Mouse (Mus musculus) spleen, adult 18-20 months (tissue): ENCODE measurements at regions not wholly inside any gene's neighbourhood (a gene's known extent, or its start where the extent isn't known, plus 50 kb on each side); places are given as distances from the start of the nearest gene placed in this dataset.
A peak's percentile ranks its signal among the peaks of the same experiment; 100 is the strongest.

Experiments used
- DNase-seq, 2 experiments: peaks; one replicate each; pipeline ENCODE4 v3.0.0; 2022; ENCODE audit warnings: mixed read lengths in 2 of 2

DNA sequence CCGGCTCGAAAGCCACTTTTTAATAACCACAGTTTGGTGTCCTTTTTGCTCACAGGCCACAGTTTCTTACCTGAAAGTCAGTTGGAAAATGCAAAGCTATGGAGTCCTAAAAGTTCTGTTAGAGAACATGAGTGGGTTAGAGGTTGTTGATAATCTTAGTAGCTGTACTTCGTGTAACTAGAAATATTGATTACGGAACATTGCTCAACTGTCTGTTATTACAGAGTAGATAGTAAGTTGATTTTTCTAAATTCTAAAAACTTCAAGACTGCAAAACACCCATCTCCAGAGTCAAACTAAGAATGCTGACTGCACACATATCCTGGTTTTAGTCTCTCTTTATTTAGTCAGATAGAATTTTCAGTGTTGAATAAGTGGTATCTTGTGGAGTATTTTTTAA, 111.0 kb downstream of the Slc38a4 start:
- no peak for DNase-seq

DNA sequence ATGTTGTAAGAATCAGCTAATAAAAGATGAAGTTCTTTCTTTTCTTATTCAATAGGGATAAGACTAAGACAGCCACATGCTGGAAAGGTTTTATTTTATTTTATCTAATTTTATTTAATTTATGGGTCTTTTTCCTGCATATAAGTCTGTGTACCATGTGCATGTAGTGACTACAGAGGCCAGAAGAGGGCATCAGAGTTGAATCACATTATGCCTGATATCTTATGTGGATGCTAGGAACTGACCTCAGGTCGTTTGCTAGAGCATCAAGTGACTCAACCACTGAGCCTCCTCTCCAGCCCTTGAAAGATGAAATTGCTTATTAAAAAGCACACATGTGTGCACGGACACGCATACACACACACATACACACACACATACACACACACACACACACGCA, 113.1 kb downstream of the Slc38a4 start:
- no peak for DNase-seq

DNA sequence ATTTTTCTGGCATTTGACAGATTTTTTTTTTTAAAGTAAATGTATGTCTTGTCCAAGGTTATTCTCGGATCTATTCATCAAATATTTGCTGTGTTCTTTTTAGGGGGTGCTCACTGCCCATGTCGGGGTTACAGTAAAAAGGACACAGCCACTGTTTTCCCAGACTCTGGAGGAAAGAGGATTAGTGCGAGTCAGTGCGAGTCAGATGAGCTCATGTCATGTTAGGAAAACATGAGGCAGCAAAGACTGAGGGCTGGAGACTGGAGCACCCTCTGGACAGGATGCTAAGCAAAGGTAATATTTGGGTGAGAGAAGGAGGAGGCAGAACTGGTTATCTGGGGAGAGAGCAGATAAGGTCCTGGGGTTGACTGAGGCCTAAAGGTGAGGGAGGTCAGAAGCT, 117.3 kb downstream of the Slc38a4 start:
- DNase-seq = no peak

DNA sequence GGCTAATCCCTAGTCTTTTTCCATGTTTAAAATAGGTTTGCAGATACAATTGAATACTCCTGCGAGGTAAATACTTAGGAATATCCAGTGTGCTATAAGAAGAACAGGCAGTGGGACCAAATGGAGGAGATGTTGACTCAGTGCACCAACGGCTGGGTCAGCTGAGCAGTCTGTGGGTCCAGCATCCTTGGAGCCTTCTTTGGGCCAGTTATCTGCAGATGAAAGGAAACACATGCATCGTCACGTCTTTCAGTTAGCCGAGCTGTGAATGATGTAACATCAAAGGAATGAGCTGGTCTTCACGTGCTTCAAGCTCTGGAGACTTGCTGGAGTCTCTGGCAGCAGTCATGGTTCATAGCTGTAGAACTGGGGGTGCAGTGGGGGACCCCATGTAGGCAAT, 118.1 kb downstream of the Slc38a4 start:
- DNase-seq = no peak

DNA sequence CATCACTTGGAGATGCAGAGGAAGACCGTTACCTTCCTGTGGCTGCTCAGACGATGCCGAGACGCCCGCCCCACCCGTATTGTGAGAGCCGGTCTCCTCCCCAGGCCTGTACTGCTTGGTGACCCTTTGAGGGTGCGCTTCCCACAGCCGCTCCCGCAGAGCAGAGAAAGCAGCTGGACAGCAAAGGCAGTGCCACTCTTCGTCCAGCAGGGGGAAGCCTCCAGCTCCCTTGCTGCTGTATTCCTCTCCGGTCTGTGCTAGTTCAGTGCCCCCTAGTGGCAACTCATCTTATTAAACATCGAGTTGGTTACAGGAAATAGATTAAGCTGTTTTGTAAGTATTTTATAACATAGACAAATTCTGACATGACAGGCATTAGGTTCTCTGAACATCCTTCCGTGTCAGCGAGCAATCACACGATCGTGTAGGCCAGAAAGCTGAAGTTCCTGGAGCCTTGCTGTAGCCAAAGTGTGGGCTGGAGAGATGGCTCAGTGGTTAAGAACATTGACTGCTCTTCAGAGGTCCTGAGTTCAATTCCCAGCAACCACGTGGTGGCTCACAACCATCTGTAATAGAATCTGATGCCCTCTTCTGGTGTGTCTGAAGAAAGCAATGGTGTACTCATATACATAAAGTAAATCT, 118.9 kb downstream of the Slc38a4 start:
- peak; percentile 59 to 74 for DNase-seq

DNA sequence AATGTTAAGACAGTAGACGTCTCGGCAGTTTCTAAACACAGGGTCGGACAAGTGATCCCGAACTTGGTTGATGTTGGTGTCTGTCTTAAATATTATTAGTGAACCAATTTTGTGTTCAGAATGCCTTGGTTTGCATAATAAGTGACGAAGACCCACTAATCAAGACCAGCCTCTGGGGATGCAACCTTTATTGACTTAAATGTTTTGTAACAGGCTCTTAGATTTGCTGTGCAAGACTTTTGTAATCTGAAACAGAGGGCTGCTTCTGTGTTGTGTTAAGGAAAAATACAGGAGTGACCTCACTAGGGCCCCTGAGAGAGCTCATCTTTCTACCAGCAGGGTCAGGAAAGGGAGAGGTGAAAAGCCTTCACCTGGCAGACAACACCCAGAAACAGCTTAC, 119.5 kb downstream of the Slc38a4 start:
- no peak for DNase-seq

DNA sequence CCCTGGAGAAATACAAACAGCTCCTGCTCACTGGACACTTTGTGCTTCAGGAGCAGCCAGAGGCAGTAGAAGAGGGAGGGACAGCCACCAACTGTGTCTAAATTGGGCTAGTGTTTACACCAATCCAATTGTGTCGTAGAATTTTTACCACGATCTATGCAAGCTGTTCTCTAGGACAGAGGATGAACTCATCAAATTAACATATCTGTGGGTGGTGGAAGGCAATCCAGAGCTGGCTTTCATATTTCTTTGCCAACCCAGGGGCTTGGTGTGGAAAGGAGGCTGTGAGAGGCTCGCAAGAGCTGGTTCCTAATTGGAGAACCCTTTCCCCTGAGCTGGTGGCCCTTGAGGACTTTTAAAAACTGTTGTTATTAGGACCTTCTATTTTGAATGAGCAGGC, 122.3 kb downstream of the Slc38a4 start:
- DNase-seq = no peak

DNA sequence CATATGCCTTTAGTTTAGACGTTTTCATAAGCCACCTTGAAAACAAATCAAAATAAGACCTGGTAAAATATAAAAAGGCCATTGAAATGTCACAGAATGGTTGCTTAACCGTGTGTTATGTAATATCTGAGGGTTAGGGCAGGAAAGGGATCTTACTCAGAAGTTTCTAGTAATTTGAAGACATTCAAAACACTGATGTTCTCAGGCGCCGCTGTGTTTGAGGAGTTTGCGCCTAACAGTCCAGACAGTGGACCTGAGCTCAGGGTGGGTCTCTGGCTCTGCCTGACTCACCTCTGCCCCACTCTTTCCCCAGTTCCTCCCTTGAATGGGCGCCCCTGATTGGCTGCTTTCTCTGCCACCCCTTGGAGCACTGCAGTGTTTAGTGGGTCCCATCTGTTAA, 125.2 kb downstream of the Slc38a4 start:
- no peak for DNase-seq

DNA sequence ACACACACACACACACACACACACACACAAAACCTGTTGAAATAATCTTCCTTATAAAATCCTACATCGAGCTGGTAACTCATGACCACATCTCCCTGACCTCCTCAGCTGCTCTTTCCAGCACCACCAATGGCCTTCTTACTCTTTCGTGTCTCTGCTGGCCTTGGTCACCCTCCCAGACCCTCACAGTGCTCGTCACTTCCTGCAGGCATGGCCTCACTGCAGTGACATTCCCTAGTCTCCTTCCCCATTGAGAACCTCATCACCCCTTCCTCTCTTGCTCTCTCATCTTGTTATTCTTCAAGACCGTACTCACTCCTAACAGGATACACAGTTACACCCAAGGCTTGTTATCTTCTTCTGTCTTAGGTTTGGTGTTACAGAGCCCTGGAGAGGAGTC, 126.0 kb downstream of the Slc38a4 start:
- no peak for DNase-seq

DNA sequence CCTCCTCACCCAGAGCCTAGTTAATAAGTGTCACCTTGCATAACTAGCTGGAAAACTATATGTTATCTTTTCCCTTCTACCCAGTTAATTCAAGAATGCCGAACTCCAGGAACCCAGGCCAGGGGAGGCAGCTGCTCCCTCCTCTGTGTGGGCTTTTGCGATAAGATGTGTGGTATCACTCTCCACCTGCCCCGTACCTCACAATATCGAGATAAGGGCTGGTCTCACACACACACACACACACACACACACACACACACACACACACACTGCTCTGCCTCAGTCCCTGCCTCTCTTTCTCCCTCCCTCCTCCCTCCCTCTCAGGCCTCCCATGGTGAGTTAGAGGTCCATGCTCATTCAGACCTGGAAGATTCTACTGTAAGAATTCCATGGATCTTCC, 127.1 kb downstream of the Slc38a4 start:
- DNase-seq = no peak

DNA sequence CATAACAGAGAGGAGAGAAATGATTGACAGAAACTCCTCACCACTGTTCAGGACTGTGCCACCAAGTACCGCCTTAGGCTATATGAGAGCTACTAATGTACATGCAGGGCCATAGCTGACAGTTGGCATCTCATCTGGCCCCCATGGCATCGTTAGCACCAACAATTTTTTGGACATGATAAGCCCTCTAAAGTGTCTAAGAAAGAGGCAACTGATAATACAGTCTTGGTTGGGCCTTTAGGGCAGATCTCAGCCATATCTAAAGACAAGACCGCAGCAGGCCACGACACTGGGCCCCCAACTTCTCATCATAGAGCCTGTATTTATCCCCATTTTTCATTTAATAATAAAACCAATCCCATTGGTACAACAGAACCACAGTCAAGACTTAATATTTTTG, 128.1 kb downstream of the Slc38a4 start:
- no peak for DNase-seq

DNA sequence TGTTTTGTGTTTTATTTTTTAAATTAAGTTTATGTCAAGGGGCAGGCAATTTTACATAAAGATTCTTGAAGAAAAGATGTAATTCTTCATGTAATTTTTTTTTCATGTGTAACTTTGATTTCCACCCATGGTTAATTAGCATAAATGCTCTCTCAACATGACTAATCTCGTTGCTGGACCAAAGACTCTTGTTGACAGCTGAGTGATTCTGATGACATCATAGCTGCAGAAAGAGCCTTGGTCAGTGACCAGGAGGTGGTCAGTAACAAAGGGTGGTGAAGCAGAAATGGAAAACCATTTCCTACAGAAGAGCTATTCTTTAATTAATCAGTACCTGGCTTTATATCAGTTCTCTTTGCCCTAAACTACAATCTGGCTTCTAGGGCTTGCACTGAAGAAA, 129.1 kb downstream of the Slc38a4 start:
- no peak for DNase-seq

DNA sequence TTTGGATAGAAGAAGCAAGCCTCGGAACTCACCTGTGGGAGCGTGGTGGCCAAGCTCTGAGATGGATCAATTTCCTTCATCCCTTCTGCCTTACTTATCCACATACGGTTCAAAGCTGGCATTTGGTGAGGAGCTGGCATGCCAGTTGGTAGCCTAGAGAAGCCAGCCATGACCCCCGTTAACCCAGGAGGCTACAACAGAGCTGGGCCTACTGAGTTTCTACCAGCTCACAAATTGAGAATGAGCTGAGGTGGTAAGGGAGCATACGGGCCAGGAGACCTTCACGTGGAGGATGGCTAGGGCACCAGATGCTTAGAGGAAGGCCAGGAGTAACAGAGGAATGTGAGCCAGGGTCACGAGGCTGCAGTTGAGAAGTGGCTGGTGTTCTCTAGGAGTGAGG, 139.2 kb downstream of the Slc38a4 start:
- no peak for DNase-seq

DNA sequence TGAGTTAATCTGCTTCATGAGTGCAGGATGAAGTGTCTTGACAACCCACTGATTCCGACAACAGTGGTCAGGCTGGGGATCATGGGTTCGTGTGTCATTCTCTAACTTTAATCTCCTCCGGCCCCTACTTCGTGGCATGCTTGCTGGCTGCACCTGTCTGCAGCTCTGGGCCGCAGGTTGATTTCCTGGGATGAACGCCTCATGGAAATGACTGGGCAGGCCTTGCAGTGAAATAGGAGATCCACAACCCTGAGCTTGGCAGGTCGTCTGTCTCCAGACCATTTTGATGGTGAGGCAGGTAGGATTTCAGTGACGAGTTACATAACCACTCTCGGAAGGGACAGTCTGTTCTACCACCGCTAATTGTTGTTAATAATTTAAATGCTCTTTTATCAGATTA, 140.2 kb downstream of the Slc38a4 start:
- DNase-seq = no peak

DNA sequence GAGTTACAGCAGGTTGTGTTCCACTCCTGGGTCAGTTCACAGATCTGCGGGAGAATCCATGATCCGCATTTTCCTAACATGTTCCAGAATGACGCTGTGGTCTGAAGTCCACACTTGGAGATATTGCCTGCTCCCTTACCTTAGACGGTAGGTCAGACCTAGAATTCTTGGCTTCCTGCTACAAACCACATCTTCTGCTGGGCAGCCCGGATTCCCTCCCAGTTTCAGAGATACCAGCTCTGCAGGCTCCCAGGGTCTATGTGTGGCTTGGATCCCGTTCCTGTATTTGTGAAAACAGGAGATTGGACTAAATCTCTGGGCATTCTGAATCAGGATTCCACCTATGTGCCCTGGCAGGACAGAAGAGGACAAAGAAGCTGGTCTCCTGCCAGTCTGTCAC, 140.8 kb downstream of the Slc38a4 start:
- DNase-seq = no peak

DNA sequence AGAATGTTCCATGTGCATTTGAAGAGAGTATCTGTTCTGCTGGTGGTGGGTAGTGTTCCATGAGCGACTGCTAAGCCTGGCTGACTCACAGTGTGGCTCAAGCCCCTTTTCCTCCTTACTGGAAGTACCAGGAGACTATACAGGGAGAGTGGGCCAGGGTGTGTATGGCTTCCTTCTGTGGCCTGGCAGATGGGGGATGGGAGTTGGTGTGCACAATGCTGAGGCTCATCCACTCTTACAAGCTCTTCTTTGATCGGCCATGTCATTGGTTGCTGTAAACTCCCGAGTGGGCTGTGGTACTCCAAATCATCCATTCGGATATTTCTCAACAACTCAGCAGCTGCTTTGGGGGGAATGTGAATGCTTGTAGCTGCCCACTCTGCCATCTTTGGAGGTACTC, 150.2 kb downstream of the Slc38a4 start:
- DNase-seq = no peak

DNA sequence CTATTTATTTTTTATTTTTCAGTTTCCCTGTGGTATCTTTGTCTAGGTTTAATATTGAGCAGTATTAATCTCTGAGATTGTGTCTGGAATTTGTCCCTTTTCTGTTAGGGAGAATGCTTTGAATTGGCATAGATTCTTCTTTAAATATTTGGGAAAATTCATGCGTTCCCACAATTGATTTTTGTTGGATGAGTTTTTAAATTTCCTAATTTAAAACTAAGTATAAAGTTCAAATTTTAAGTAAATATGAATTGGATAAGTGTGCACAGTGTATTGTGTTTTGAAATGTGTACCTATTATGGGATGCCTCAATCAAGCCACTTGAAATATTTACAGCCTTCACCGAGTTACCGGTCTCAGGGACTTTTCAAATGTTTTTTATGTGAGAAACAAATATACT, 152.3 kb downstream of the Slc38a4 start:
- no peak for DNase-seq

DNA sequence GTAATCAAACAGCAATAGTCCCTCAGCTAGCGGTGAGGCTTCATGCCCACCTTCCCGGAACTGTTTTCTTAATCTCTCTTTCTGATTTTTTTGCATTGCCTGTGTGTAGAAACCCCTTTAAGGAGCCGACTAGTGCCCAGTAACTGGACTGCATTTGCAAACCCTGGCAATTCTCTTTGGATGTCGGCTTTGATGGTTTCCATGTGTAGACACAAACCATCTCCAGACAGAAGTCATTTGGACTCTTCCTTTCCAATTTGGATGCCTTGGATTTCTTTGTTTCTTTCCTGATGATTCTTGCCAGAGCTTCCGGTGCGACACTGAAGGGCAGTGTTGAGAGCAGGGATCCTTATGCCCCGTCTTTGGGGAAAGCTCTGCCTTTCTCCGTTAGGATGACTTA, 153.0 kb downstream of the Slc38a4 start:
- no peak for DNase-seq

DNA sequence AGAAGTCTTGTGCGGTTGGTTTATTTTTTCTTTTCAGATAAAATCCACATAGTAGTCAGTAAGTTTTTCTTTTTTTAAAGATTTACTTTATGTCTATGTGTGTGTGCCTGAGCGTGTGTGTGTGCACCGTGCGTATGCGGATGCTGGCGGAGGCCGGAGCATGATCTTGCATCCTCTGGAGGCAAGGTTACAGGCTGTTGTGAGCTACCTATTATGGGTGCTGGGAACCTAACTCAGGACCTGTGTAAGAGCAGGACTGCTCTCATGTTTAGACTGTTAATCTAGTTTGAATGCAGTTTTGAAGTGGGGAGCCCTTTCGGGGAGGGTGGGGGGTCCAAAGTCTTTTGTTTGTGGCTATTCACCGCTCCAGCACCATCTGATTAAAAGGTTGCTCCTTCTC, 154.1 kb downstream of the Slc38a4 start:
- no peak for DNase-seq

DNA sequence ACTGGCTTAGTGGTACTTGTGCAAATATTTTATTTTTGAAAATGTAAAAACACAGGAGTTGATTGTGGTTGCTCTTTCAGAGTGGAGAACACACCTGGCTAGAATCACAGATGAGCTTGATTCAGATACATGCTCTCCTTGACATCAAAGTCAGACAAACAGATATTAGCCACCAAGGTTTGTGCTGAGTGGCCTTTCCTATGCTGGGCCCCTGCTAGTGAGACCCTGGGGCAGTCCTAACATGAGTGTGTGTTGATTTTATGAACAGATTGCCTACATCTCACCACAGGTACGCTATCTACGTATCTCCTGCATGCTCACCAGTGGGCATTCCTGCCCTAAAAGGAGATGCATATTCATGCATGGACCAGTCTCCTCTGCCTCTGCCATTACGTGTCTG, 157.5 kb downstream of the Slc38a4 start:
- no peak for DNase-seq

DNA sequence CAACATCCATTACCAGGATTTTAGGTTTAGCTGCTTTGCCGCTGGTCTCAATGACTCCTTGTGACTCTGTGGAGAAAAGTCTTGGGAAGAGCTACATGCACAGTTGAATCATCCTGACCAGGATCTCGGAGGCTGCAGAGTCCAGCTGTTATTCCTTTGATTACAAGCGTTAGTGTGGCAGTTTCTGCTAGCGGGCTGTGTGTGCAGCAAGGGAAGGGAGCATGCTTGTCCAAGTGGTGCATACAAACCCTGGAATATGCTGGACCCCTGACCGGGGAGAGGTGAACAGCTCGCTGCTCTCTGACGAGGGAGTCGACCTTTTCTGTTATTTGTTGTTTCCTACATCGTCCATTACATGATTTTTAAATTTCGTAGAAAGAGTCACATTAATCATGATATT, 170.9 kb downstream of the Slc38a4 start:
- DNase-seq = no peak

DNA sequence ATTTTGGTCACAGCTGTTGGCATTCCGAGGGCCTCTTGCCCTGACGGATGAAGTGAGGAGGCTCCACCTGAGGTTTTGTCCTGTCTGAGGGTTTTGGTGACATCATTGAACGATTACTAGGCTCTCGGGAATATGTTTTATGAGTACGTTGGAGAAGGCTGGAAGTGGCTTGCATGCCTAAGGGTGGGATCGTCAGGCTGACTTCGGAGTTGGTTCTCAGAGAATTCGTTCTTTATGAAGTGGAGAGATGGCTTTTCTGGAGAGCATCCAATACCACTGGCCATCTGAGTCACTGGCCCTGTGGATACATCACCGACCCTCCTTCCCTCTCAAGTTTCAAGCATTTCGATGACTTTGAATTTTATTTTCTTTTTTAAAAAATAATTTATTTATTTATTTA, 172.0 kb downstream of the Slc38a4 start:
- DNase-seq = no peak

DNA sequence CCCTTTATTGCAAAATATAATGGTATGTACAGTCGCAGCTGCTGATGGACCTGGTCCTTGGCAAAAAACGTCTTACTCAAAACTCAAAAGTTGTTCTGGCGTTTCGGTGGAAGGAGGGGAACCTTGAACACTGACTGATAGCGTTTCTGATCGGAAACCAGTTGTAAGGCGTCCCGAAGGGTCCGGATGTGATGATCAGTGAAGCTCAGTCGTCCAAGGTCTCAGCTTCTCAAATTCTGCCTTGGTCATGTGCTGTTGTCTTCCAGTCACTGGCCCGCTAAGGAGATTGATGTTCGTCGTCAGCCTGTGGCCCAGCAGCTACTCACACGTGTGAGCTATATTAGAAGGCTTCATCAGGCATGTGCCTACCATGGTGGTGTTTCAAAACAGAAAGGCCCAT, 173.5 kb downstream of the Slc38a4 start:
- DNase-seq = no peak

DNA sequence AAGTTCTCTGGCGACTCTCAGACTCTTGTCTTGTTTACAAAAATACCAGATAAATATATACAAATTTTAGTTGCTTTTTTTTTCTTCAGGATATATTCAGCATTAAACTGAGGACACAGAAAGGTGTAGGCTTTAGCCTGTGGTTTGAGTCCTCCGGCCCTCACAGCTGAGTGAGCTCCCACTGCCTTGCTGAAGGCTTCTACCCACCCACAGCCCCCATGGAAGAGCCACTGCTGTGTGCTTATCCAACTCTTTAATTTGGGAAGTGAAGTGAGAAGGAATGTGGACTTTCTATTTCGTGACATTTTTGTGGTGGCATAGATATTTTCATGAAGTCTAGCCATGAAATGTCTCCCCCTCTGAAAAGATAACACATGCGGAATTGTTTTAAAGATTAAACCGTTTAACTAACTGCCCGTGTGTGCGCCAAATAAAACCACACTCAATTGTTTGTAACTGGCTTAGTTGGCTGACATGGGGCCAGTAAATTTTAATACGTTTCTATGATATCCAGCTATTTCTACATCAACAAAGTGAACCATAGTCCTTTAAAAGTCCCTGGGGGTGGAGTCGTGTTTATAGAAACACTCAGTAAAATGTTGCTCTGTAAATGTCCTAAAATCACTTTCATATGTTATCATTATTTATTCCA, 174.1 kb downstream of the Slc38a4 start:
- no peak for DNase-seq

DNA sequence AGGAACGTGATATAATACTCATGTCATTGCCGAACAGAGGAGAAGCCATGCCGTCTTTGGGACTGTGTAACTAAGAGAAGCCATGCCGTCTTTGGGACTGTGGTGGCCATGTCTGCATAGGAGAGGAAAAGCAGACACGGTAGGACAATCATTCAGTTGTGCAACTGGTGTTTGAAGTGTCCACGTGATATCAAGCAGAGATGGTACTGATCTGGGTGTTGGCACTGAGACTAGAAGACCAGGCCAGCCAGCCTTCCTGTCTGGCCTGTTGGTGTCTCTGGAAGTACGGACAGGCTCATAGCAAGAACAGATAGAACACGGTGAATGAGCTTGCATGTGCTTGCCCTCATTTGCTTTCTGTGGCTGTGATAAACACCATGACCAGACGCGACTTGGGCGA, 175.7 kb downstream of the Slc38a4 start:
- DNase-seq = no peak
